Mouse (Mus musculus) lung, postnatal 0 days (tissue): ENCODE data around the gene Hoxc5.

Experiments used
- CTCF ChIP-seq: IDR thresholded peaks from 2 replicates; pipeline ENCODE4 v1.5.1; 2016; ENCODE audit warnings: antibody characterized with exemption, mild to moderate bottlenecking
- EP300 ChIP-seq: IDR thresholded peaks from 2 replicates; pipeline ENCODE4 v1.6.1; 2016; ENCODE audit warnings: antibody characterized with exemption, mild to moderate bottlenecking, control low read depth

DNA sequence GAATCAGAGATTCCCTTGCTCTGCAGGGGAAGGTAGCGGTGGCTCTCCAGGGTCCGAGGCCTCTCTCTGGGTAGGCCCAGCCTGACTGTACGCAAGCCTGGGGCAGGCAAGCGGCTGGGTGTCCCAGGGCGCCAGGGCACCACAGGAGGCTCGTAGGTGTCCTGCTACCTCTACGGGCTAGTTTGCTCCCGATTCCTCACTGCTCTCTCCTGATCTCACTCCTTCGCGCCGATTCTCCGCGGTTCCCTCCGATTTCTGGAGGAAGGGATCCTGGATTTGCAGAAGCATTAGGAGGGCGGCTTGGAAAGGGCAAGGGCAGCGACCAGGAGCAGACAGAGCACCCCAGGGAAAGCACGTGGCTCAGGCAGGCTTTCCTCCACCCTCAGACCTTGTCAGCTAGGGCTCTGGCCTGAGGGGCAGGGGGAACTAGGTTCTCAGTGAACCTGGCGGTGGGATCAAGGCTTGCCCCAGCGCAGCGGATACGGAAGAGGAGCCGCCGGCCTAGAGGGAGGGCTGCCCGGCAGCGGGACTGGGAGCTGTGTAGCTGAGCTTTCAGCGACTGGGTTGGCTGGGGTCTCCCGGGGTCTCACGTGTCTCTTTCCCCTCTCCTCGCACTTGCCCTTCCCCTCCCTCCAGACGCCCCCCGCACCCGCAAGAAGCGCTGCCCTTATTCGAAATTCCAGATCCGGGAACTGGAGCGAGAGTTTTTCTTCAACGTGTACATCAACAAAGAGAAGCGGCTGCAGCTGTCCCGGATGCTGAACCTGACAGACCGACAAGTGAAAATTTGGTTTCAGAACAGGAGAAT lies 11.2 kb upstream of the Hoxc5 start:
- TF ChIP-seq CTCF (no peak), EP300 (no peak)
